Mouse (Mus musculus): ENCODE measurements around the gene Ino80.
A peak's percentile ranks its signal among the peaks of the same experiment; 100 is the strongest.

DNA sequence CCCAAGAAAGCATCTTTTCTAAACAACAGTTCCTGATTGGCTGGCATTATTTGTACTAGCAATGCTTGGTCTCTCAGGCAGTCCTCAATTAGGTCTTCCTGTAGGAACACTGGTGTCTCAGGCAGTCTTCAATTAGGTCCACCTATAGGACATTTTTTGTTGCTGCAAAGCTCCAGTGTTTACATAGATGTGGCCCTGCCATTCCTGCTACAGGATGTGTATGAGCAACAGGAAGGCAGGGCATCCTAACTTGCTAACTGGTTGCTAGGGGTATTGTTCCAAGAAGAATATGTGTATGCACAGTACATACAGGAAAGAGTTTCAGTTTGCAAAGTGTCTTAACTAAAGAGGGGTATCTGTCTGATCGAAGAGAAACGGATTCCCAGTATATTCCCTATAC, 18.6 kb upstream of the Ino80 start:
- TF ChIP-seq CTCF (IDR thresholded peaks at IDR 0.05) (peak; percentile 24; the same call in 1 of the 2 replicates), EP300 (IDR thresholded peaks at IDR 0.05) (peak; percentile 78; the same call in 1 of the 2 replicates)
